Mouse (Mus musculus) adrenal gland, adult 10 weeks (tissue): ENCODE measurements around the gene Anapc1. TPM values are rescaled to one million over a fixed set of nuclear protein-coding genes. Genes with fewer than 3 reads are reported as not detected.

Experiments used
- polyA plus RNA-seq: library from polyadenylated mRNA; stranded (reverse); fragments of 350-450 nt; fragmentation: Illumina TruSeq; extraction: RNeasy Lipid Tissue Mini Kit (QIAGEN cat#74804); gene quantifications from one replicate; pipeline ENCODE4 v1.2.3, GENCODE M21; 2014; ENCODE audit warnings: low read depth, low replicate concordance

Anapc1 gene
- polyA plus RNA-seq = 84.3 TPM

DNA sequence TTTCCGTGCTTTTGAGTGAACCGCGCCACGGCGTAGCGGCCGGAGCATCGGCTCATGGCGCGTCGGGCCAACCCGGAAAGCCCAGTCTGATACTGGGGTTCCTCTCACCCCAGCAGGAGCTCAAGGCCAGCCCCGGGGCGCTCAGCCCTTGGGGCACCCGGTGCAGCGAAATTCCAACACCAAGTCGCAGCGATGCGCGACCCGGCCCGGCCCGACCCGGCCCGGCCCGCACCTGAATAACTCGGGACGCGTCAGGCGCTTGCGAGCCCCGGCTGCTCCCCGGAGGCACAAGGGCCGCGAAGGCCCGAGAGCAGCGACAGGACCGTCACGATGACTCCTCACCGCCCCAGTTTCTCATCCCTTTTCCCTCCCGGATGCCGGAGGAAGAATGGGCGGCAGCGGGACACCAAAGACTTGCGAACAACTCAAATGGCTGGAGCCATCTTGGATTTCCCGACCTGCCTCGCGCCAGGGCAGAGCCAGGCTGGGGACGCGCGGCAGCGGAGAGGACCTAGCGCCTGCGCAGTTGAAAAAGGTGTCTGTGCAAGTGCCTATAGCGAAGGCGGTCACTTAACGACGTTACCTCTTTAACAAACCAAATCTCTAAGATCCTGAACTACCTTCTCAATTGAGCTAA is at the start of gene Anapc1:
TSS of gene Anapc1 (minus strand) at position 471 of the 637 bp plus-strand sequence.

DNA sequence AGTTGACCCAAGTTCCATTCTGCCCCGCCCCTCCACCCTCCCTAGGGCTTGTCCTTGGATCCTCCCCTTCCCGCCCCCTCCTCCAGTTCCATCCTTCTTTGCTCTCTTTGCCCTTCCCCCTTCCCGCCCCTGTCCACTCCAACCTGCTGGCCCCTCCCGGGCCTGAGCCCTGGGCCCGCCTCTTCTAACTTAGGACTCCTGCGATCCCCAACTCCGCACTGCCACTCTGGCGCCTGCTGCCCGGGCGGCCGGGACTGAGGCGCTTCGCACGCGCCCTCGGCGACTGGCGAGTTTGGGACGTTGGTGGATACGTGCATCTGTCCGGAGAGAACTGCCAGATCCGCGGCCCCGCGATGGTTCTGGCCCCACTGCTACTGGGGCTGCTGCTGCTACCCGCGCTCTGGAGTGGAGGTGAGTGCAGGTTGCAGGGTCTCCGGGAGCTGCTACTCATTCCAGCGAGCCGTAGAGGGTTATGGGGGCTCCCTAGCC is 11.5 kb upstream of the Anapc1 start, which contains the start of gene Mertk:
TSS of gene Mertk (plus strand) at position 264 of the 489 bp plus-strand sequence.

DNA sequence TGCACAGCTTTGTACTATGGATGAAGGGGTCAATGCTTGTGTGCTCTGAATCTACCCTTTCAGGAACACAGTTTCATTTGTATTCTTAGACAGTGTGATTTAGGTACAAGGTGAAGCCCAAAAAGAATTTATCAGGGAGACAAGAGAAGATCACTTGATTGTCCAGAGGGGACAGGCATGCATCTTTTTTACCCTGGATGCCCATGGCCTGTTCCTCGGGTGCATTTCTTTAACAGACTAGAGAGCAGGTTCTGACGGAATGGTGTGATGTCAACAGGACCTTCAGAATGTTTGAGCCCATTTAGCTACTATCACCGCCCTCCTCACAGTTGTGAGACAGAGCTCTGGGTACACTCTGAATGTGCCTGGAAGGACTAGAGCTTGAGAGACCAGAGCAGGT is 96.3 kb downstream of the Anapc1 start, which contains the start of gene Spdye4c:
TSS of gene Spdye4c (plus strand) at position 301 of the 400 bp plus-strand sequence.

Other genes with a start within 250 kb of the Anapc1 start
- gene Spdye4c, start 96.2 kb downstream of the Anapc1 start, polyA plus RNA-seq = not detected
- 19.7 TPM for gene Mertk, start 11.6 kb upstream of the Anapc1 start, polyA plus RNA-seq
- 82.9 TPM for gene Tmem87b, start 130.7 kb upstream of the Anapc1 start, polyA plus RNA-seq
- 3.1 TPM for gene Fbln7, start 175.6 kb upstream of the Anapc1 start, polyA plus RNA-seq